Mouse (Mus musculus) macrophage (primary cell): ENCODE data around the gene Kiss1r. TPM values are rescaled to one million over a fixed set of nuclear protein-coding genes. Genes with fewer than 3 reads are reported as not detected.
"Not testable (repeated sequence)": the region's sequence is repeated elsewhere in the genome, so short reads cannot be mapped to it uniquely, and the experiment has no call there.

Source experiments
- H3K27ac ChIP-seq: fragments of 350-480 bp; formaldehyde crosslinking; 2 replicates; pipeline ENCODE4 v1.9.0; 2021
- H3K36me3 ChIP-seq: fragments of 350-480 bp; formaldehyde crosslinking; 2 replicates; pipeline ENCODE4 v1.9.0; 2021; ENCODE audit errors: inconsistent target
- H3K4me3 ChIP-seq: fragments of 350-480 bp; formaldehyde crosslinking; 2 replicates; pipeline ENCODE4 v1.9.0; 2021; ENCODE audit errors: inconsistent target
- H3K79me2 ChIP-seq: fragments of 350-480 bp; formaldehyde crosslinking; 2 replicates; pipeline ENCODE4 v1.9.0; 2021; ENCODE audit errors: inconsistent target
- WGBS: methylation state at CpG from one replicate; pipeline ENCODE4 v1.1.7; 2026; ENCODE audit warnings: inconsistent platforms; ENCODE audit not compliant: missing documents; 5-methylcytosine and 5-hydroxymethylcytosine counted together
- polyA plus RNA-seq: library from polyadenylated mRNA; stranded (reverse); fragments of 250-400 nt; gene quantifications from 3 replicates; pipeline ENCODE4 v1.2.4, GENCODE M21; 2018; ENCODE audit warnings: inconsistent platforms
- total RNA-seq, 78 experiments: library from RNA; depleted of rRNA; stranded (reverse); fragments of 250-400 nt; gene quantifications; 1 replicate in 9 of 78; 2 replicates in 24 of 78; 3 replicates in 43 of 78; 4 replicates in 2 of 78; pipeline ENCODE4 v1.2.4; 2018; ENCODE audit warnings: inconsistent platforms in 56 of 78

Gene Kiss1r
- 1 to 10 TPM in 18 of 26 experiments, under 1 TPM in 8; 0.40 to 4.9 (median 1.8) TPM for total RNA-seq (2018; cell fraction: chromatin; rRNA removed)
- 1 to 10 TPM in 3 of 26 experiments, under 1 TPM in 23; 0.28 to 1.1 (median 0.59) TPM for total RNA-seq (2018; cell fraction: cytosol; rRNA removed)
- 1 to 10 TPM in 20 of 26 experiments, under 1 TPM in 6; 0.36 to 5.2 (median 1.9) TPM for total RNA-seq (2018; cell fraction: nucleus; rRNA removed)
- 0.27 to 0.89 TPM (median 0.30 TPM) in 3 replicates for polyA plus RNA-seq

DNA sequence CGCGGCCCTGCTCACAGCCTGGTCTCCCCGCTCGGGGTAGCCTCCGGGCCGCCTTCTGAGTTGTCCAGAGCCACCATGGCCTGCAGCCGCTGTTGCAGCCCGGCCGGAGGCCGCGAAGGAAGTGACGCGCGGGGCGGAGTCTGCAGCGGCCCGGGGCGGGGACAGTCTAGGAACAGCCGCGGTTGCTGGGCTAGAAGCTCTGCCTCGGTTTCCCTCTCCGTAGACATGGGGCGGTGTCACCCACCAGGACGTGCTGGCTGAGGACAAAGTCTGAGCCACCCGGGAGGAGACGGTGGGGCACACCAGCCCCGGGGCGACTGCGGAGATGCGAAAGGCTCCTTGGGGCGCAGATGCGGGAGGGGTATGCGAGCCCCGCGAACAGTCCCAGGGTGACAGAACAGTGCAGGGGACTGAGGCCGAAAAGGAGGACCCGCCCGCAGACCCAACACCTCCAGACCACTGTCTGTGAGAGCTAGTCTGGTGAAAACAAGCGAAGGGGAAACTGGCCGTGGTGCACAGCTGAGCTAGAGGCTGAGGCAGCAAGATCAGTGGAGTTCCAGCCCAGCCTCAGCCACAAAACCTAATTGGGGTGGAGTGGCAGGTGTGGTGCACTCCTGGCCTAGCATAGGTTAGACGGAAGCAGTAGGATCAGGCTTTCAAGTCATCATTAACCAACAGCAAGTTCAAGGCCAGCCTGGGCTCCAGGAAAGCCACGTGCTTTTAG lies at the start of gene Kiss1r:
Gene Kiss1r (plus strand): TSS at position 164 of the 724 bp plus-strand sequence.
- 3% methylated on average over 40 of the region's 42 CpGs for WGBS
- Histone ChIP-seq H3K4me3 (peak within 1 kb of the TSS; percentile 67), H3K79me2 (peaks cover 17% of the 10 kb centered on the region; the same call in 1 of the 2 replicates), H3K36me3 (peaks cover 4% of the 10 kb centered on the region; the same call in 1 of the 2 replicates), H3K27ac (peak within 1 kb of the TSS; percentile 53)

DNA sequence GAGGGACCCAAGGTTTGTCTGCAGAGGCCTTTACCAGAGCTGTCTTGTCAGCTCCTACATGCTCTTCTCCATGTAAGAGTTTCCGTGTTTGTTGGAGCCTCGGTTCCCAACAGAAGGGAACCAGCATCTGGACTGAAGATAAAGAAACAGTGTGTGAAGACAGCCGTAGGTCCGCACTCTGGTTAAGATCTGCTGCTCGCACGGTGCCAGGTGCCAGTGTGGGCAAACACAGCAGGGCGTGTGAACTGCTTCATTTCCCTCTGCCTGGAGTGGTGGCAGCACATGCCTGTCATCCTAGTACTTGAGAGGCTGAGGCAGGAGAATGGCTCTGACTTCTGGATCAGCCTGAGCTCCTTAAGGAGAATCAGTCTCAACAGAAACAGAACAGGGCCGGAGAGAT lies 44.9 kb upstream of the Kiss1r start:
- no peak overlapping the region for H3K27ac ChIP-seq
- no peak overlapping the region for H3K4me3 ChIP-seq
- no peaks in the 10 kb centered on the region for H3K36me3 ChIP-seq
- H3K79me2 ChIP-seq, result no peaks in the 10 kb centered on the region
- WGBS, result 87% methylated on average over 8 of the region's 8 CpGs

- no peaks in the 10 kb centered on the region for H3K79me2 ChIP-seq
- no peak overlapping the region for H3K27ac ChIP-seq
- H3K4me3 ChIP-seq, result no peak overlapping the region
- 58% methylated on average over 3 of the region's 3 CpGs for WGBS
- no peaks in the 10 kb centered on the region for H3K36me3 ChIP-seq
These were observed 43.9 kb upstream of the Kiss1r start for GRCm38 (mm10) chr10:79872862-79873261.

- no peak overlapping the region for H3K4me3 ChIP-seq
- 23% methylated on average over 6 of the region's 6 CpGs for WGBS
- no peaks in the 10 kb centered on the region for H3K36me3 ChIP-seq
- H3K27ac ChIP-seq, result no peak overlapping the region
- no peaks in the 10 kb centered on the region for H3K79me2 ChIP-seq
These were observed 43.5 kb upstream of the Kiss1r start for GRCm38 (mm10) chr10:79873313-79873712.

GRCm38 (mm10) chr10:79873715-79874289 lies 43.0 kb upstream of the Kiss1r start:
- H3K36me3 ChIP-seq, result no peaks in the 10 kb centered on the region
- H3K79me2 ChIP-seq, result no peaks in the 10 kb centered on the region
- WGBS, result 6% methylated on average over 26 of the region's 26 CpGs
- H3K27ac ChIP-seq, result no peak overlapping the region
- H3K4me3 ChIP-seq, result no peak overlapping the region; the same call in 1 of the 2 replicates

DNA sequence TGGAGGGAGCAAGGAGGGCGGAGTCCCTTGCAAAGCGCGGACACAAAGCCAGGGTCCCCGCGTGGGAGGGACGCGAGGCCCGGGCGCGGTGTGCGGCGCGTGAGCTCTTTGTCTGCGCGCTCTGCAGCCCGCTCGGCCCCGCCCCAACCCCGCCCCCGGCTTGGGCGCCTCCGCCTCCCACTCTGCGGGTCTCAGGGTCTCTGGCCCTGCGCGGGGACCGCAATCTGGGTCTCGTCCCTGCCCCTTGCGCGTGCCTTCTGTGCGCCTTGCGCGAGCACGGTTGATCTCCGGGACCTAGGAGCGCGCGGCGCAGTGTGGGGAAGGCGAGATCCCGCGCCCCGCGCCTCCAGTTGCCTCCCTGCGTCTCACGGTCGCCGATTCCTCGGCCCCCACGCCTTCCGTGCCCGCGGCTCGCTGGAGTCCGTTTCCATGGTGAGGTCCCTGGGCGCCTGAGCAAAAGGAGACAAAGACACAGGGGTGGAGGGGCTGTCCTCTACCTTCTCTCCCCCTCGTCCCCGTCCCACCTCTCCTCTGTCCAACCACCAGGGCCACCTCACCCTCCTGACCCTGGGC lies 42.4 kb upstream of the Kiss1r start, which contains the start of the genes Prtn3 and Plppr3:
Gene Prtn3 (plus strand): TSS at position 187 of the 573 bp plus-strand sequence.
Gene Plppr3 (minus strand): TSS at position 345 of the 573 bp plus-strand sequence.
- Histone ChIP-seq H3K79me2 (no peaks in the 10 kb centered on the region), H3K4me3 (peak within 1 kb of the TSS; percentile 5; the same call in 1 of the 2 replicates), H3K27ac (no peak within 1 kb of the TSS), H3K36me3 (no peaks in the 10 kb centered on the region)
- 2% methylated on average over 56 of the region's 57 CpGs for WGBS

- Histone ChIP-seq H3K4me3 (no peak overlapping the region), H3K27ac (peak overlapping the region; percentile 82), H3K79me2 (no peaks in the 10 kb centered on the region; the same call in 1 of the 2 replicates), H3K36me3 (no peaks in the 10 kb centered on the region)
- WGBS, result 10% methylated on average over 1 of the region's 1 CpGs
These were observed 39.6 kb upstream of the Kiss1r start for GRCm38 (mm10) chr10:79877174-79877573.

DNA sequence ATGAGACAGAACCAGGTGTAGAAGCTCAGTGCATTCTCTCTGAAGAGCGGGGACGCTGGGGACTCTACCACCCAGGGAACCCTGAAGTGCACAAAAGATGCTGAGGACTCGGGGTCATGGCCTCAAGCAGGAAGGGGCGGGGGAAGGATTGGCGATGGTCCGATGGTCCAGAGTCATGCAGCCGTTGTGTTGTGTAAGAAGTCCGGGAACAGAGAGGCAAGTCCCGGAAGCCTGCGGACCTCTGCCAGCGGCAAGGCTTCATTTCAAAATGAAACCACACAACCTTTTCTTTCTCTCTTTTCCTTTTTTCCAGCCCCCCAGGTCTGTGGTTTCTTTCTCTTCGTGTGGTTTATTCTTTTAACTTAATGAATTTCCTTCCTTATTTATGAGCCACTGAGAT lies 39.0 kb upstream of the Kiss1r start:
- Histone ChIP-seq H3K4me3 (peak overlapping the region; percentile 1; the same call in 1 of the 2 replicates), H3K79me2 (no peaks in the 10 kb centered on the region; the same call in 1 of the 2 replicates), H3K27ac (peak overlapping the region; percentile 82), H3K36me3 (no peaks in the 10 kb centered on the region)
- WGBS, result 2% methylated on average over 12 of the region's 12 CpGs

DNA sequence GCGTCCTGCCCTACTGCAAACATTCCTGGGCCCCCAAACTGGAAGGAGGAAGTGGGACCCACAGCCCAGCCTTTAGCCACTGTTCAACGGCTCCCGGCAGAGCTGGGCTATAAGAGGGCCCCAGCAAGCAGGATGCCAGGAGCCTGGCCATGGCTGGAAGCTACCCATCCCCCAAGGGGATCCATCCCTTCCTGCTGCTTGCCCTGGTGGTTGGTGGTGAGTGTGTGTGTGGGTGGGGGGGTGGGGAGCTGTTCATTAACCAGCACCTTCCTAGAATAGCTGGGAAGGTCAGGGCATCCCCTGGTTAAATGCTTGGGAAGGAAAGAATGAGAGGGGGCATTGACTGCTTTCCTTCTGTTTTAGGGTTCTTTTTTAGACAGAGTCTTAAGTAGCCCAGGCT lies 37.2 kb upstream of the Kiss1r start:
- Histone ChIP-seq H3K27ac (no peak overlapping the region), H3K79me2 (no peaks in the 10 kb centered on the region; the same call in 1 of the 2 replicates), H3K36me3 (no peaks in the 10 kb centered on the region), H3K4me3 (no peak overlapping the region)
- WGBS, result 15% methylated on average over 3 of the region's 3 CpGs

DNA sequence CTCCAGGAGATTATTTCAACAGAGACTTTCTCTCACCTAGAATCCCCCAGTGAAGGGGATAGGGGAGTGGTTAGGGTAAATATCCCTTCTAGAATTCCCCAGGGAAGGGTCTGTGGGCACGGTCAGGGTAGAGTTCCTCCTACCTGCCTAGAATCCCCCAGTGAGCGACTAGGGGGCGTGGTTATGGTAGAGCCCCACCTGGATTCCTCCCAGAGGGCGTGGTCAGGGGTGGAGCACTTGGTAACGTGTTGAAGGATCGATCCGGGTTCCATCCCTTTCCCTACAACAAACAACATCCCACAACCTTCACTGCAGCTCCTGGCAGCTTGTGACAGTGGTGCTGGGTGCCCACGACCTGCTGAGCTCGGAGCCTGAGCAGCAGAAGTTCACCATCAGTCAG lies 36.0 kb upstream of the Kiss1r start:
- no peak overlapping the region for H3K4me3 ChIP-seq
- no peaks in the 10 kb centered on the region; the same call in 1 of the 2 replicates for H3K79me2 ChIP-seq
- 24% methylated on average over 9 of the region's 9 CpGs for WGBS
- no peaks in the 10 kb centered on the region for H3K36me3 ChIP-seq
- no peak overlapping the region for H3K27ac ChIP-seq

DNA sequence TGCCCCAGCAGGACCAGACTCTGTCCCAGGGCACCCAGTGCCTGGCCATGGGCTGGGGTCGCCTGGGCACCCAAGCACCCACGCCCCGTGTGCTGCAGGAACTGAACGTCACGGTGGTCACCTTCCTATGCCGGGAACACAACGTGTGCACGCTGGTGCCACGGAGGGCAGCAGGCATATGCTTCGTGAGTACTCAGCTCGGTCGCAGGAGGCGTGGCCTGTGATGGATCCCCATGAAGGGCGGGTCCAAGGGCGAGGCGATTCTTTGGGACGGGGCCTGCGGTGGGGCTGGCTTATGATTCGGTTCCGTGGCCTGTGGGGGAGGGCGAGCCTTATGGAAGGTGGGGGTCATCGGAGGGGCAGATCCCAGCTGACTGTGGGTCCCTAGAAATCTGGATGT lies 34.8 kb upstream of the Kiss1r start:
- H3K36me3 ChIP-seq, result no peaks in the 10 kb centered on the region
- H3K79me2 ChIP-seq, result no peaks in the 10 kb centered on the region; the same call in 1 of the 2 replicates
- H3K27ac ChIP-seq, result no peak overlapping the region
- no peak overlapping the region for H3K4me3 ChIP-seq
- 6% methylated on average over 22 of the region's 22 CpGs for WGBS

- Histone ChIP-seq H3K79me2 (no peaks in the 10 kb centered on the region; the same call in 1 of the 2 replicates), H3K27ac (no peak overlapping the region), H3K4me3 (no peak overlapping the region), H3K36me3 (no peaks in the 10 kb centered on the region)
- 12% methylated on average over 21 of the region's 22 CpGs for WGBS
These were observed 33.3 kb upstream of the Kiss1r start for GRCm38 (mm10) chr10:79883297-79884084.

DNA sequence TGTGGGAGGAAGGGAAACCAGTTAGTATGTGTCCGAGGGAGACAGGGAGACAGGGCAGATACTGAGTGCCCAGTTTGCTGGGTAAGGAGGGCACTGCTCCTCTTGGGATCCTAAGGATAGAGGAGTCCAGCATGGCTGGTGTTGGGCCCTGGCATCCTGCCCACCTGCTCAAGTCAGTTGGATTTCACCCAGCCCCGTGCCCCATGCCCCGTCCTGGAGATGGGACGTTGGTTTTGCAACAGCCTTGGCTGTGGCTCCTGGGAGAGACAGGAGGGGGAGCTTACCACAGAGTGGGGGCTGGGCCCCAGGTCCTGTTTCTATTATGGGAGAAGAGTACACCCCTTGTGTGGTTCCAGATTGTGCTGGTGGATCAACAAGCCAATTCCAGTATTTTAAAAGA lies 32.3 kb upstream of the Kiss1r start:
- Histone ChIP-seq H3K79me2 (no peaks in the 10 kb centered on the region; the same call in 1 of the 2 replicates), H3K36me3 (no peaks in the 10 kb centered on the region), H3K27ac (no peak overlapping the region), H3K4me3 (no peak overlapping the region)
- WGBS, result 17% methylated on average over 4 of the region's 4 CpGs

- 10% methylated on average over 2 of the region's 3 CpGs for WGBS
- not testable (repeated sequence) for H3K4me3 ChIP-seq, H3K79me2 ChIP-seq, H3K36me3 ChIP-seq, H3K27ac ChIP-seq
These were observed 31.8 kb upstream of the Kiss1r start for GRCm38 (mm10) chr10:79884938-79885337.
